Mouse (Mus musculus) ES-E14 (cell line): Measurements from ENCODE around the gene Zzz3.

Experiments used
- MAFK ChIP-seq: IDR thresholded peaks from 2 replicates; pipeline ENCODE4 v1.6.1; 2014; ENCODE audit warnings: mild to moderate bottlenecking, low read depth, low read length, inconsistent platforms; ENCODE audit not compliant: insufficient read depth
- ZC3H11A ChIP-seq: IDR thresholded peaks from 2 replicates; pipeline ENCODE4 v1.6.1; 2012; ENCODE audit warnings: low read depth, mild to moderate bottlenecking, inconsistent platforms, low read length, borderline replicate concordance

- no peak for TF ChIP-seq MAFK
- no peak for TF ChIP-seq ZC3H11A
Observed at GRCm38 (mm10) chr3:152403827-152404226, 8.6 kb downstream of the Zzz3 start.
